Mouse (Mus musculus): ENCODE data around the gene Brinp3.
"Not testable (repeated sequence)": the region's sequence is repeated elsewhere in the genome, so short reads cannot be mapped to it uniquely, and the experiment has no call there.

Brinp3 gene

DNA sequence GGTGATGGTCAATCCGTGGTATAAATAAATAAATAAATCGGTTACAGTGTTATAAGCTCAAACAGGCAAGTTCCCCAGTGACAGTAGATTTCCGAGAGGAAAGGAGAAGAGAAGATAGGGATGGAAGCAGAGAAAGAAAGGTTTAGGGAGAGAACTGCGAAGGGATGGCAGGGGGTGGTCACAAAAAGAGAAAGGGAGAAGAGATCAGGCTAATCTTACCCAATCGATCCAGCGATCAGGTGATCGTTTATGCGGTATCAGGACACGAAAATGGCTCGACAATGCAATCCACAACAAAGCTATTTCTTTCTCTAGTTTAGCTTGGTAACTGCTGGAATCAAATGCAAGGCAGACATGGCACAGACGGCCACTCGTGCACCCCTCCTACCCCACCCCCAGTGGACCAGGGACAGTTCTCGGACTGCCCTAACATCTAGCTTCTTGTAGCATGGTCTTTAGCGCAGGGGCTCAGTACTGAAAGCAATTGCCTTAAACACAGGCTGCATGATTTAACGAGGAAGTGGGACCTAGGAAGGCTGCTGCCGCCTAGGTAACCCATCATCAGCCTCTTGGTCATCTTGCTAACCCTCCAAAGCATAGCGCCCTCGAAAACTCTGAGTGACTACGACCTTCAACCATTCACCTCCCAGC lies at the start of gene Brinp3:
Gene Brinp3 (plus strand): TSS at position 80 of the 651 bp plus-strand sequence.
- DNase-seq (ENCODE audit: low spot score in 2 of 2), result peak; percentile 45 to 60

DNA sequence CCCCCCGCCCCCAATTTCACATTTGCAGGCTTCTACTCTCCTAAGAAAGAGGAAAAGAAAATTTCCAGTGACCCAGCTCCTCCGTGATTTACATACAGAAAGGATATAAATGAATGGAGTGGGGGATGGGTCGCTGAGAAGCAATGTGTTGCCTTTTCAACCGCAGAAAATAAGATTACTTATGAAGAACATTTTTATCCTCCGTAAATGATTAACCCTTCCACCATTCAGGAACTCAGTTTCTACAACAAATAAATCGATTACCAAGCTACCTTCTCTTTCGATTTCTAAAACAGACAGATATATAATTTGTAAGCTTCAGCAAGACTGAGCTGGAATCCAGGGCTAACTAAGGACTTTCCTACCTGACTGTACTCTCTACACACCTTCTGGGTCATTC lies 339 bp upstream of the Brinp3 start:
- peak; percentile 56 to 60 for DNase-seq (ENCODE audit: low spot score in 2 of 2)

DNA sequence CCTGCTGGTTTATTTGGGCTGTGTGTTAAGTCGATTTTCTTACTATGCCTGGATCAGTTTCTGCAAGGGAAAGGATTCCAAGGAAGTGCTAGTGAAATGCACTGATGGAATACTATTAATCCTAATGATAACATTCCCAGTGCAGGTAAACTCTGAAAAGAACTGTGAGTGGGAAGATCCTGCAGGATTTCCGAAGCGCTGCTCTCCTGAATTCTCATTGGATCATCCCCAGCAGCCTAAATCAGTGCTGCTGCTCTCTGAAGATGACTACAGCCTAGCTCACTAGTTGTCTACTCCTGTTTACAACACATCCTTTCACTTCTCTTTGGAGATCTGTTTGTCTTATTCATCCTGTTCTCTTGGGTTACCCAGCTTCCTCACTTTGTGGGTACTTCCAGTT lies 826 bp downstream of the Brinp3 start:
- DNase-seq (ENCODE audit: low spot score in 2 of 2), result peak; percentile 35 to 44

DNA sequence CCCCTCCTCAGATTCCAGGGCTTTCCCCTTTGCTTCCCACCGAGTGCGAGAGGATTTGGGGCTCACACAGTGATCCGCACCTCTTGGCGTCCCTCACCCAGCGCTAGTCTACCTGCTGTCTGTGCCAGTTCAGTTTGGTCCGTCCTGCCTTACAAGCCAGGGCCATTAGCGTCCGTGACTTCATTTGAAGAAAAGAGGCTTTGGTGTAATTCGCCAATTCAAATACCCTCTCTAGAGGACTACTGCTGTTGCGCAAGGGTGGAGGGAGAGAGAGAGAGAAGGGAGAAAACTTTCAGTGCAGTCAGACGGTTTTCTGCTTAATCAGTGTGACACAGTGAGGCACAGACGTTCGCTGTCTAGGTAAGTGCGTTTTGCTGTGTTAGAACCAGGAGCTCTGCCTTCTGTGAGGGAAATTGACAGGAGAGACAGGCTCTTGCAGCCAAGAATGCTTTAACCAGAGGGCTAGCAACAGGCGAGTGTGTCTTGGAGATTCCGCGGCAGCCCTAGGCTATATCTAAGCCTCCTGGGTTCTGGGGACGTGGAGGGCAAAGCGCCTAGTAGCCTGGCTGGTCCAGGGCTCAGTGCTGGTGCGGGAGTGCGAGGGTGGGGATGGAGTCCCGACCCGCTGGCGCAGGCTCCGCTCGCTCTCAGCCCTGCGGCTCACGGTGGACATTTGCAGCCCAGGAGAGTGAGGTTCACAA lies 3.0 kb downstream of the Brinp3 start:
- DNase-seq (ENCODE audit: low spot score in 2 of 2), result peak; percentile 57 to 61

DNA sequence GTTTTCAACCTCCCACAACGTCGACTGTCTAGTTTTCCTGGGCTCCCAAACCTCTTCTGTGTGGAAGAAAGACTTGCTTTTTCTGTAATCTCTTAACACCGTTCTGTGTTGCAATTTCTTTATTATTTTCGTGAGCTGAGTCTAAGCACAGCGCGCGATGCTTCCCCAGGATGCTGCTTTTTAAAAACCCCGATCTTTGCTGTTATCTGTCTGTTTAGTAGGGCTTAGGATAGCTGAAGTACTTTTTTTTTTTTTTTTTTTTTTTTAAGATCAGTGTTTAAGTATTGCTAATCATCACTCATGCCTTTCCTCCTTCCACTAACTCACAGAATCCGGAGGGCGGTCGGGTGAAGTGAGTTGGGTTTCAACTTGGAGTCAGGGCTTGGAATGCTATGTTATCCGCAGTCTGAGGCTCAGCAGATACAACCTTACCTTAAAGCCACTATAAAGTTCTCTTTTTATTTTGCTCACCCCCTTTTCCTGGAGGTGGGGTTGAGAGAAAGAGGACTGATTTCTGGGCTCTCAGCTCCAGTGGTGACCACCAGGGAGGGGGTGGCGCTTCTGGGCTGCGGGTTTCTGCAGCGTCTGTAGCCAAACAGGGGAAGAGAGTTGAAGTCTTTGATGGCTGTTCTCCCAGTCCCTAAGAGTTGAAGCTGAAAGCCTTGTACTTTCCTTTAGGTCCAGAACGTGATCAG lies 3.7 kb downstream of the Brinp3 start:
- DNase-seq (ENCODE audit: low spot score in 2 of 2), result peak; percentile 63 to 66

DNA sequence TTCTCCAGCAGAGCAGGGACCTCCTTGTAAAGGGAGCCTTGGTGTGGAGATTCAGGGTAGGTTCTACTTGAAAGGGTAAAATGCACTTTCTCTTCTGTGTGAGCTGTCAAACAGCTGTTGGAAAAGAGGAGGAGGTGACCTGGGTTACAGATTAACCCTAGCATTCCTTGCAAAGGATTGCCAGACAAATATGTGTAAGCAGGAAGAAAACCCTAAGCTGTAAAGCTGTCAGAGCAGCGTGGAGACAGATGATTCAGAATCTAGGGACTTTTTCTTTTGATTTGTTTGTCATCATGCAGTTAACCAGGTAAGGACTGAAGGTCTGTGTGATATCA lies 4.2 kb downstream of the Brinp3 start:
- DNase-seq (ENCODE audit: low spot score in 2 of 2), result no peak

DNA sequence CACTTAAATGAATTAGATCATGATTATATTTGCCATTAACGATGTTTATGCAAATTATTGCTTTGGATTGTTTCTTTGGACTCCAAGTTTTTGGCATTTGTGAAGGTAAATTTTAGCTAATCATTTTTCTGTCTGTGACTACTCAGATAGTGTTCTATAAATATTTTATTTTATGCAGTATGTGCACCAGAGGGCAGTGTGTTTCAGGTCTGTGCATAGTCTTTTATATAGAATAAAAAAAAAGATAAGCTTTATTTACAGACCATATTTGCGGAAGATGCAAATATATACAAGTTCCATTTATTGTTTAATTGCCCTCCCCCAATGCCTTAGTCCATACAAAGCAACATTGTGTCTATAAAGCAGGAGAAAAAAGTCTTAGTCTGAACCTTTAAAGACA lies 20.8 kb downstream of the Brinp3 start:
- no peak for DNase-seq (ENCODE audit: low spot score in 2 of 2)

DNA sequence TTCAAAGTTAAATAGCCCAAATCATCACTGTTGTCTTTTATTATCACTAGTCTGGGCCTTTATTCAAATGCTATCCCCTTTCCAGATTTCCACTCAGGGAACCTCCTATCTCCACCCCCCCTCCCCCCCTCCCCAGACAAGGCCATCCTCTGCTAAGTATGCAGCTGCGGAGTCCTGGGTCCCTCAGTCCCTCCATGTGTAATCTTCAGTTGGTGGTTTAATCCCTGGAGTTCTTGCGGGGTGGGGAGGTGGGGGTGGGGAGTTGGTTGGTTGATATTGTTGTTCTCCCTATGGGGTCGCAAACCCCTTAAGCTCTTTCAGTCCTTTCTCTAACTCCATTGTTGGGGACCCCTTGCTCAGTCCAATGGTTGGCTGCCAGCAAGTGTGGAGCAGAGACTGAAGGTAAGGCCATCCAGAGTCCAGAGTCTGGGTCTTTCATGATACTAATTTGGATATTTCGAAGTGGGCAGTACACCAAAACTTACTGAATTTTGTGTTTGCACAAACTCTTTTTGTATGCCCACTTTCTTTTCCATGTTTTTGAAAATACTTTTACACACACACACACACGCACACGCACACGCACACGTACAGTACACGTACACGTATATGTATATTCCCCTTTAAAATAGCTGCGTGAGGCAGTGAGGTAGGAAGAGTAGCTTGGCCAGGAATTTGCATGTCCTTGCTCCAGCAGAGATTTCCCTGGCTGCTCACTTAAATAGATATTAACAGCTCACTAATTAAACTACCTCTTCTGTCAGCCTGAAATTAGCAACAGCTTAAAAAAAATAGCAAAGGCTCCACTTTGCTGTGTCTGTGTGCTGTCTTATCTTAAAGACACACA lies 29.4 kb downstream of the Brinp3 start:
- no peak for DNase-seq (ENCODE audit: low spot score in 2 of 2)

DNA sequence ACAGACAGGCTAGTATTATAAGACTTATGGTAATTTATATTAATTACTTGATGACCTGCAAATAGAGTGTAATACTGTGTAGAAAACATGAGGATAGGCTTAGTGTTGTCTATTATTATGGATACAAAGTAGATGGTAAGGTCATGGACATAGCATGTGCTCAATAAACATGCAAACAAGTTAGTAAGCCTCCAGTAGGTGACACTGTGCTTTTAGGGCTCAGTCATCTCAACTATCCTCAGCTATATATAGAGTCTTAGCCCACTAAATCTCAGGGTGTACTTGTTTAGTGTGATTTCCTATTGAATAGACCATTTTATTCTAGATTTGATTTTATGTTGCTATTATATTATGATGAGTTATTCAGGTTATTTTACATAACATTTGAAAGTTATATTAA lies 34.0 kb downstream of the Brinp3 start:
- no peak for DNase-seq (ENCODE audit: low spot score in 2 of 2)

DNA sequence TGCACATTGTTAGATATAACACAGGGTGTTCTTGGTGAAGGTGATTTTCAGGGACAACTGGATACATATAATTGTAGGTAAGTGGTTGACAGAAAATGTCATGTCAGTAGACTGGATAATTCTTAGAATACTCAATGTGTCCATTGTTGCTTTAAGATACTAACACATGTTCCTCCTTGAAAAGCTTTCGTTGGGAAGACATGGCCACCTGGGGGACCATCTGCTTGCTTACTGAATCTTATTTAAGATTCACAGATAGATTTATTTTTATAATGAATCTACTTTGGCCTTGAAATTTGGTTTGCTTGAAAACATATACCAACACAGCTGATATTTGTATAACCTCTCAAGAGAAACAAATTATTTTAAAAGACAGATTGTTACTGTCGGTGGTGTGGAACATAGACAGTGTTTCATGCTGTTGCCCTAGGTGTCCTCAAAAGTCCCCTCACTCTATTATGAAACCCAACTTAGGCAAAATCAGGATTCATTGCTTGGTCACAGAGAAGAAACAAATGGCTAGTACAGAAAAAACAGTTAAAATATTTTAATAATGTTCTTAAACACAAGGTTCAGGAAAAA lies 52.4 kb downstream of the Brinp3 start:
- DNase-seq (ENCODE audit: low spot score in 2 of 2), result peak; percentile 34 to 35

DNA sequence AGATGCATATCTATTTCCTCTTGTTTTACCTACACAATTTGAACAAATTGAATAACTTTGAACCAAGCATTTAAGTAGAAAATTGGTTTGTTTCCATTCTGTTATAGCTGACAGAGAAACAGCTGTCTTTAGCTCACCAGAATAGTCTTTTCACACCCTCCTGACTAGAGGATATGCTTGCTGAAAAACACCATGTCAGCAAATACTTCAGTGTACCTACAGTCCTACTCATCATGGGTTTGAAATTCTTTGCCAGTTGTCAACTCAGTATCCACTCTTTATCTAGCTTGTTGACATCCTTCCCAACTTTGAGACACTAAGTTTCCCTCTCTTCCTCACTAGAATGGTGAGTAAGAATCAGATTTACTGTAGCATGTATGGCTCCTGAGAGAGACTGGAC lies 62.4 kb downstream of the Brinp3 start:
- DNase-seq (ENCODE audit: low spot score in 2 of 2), result no peak

DNA sequence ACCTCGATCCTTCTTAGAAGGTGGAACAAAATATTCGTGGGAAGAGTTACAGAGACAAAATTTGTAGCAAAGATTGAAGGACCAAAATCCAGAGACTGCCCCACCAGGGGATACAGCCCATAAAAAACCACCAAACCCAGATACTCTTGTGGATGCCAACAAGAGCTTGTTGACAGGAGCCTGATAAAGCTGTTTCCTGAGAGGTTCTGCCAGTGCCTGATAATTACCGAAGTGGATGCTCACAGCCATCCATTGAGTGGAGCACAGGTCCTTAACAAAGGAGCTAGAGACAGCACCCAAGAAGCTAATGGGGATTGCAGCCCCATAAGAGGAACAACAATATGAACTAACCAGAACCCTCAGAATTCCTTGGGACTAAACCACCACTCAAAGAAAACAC lies 67.6 kb downstream of the Brinp3 start:
- no peak for DNase-seq (ENCODE audit: low spot score in 2 of 2)

DNA sequence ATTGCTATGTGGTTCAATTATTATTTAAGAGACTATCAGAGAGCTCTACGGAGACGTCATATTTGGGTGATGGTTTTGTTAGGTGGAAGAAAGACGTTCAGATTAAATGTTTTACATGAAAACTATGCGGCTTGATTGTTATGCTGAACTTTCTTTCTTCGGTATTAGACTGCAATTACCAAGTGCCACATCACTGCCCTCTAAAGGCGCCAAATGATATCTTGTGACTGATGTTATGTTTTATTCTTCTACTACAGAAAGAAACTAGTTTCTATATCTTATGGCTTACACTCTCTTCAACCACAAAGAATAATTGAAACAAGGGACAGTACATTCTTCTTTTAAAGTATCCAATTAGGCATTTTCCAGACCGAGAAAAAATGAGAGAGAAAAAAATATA lies 89.6 kb downstream of the Brinp3 start:
- no peak for DNase-seq (ENCODE audit: low spot score in 2 of 2)

DNA sequence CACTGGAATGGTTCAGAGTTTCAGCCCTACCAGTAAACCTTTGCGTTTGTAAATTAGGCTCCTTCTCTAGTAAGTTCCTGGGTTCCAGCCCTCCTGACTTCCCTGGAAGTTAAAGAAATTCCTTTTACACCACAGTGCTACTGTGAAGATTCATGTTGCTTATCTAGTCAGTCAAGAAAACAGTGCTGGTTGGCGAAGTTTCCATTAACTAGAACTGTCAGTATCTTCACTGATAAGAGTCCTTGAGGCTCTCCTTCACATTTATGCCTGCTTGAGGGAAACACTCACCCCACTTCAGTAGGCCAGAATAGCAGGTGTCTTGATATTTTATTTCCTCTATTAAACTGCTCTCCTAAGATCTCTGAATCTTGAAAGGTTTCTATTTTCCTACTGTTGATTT lies 138.3 kb downstream of the Brinp3 start:
- DNase-seq (ENCODE audit: low spot score in 2 of 2), result no peak

DNA sequence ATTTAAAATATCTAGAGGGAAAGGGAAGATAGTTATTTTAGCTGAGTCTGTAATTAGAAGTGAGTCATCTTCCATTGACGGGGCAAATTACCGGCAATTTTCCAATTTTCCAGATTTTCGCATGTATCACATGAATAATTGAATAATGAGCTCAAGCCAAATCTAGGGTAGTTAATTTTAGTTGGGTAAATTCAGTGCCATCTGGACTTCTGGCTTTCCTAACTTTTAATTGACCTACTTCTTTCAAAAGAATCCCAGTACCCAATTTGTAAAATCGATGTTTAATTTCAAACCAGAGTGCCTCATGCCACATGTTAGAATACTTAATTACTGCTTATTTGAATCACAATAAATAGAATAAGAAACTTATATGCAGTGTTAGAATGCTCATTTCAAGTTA lies 162.7 kb downstream of the Brinp3 start:
- peak in 1 of 2 experiments; percentile 18 for DNase-seq (ENCODE audit: low spot score in 2 of 2)

DNA sequence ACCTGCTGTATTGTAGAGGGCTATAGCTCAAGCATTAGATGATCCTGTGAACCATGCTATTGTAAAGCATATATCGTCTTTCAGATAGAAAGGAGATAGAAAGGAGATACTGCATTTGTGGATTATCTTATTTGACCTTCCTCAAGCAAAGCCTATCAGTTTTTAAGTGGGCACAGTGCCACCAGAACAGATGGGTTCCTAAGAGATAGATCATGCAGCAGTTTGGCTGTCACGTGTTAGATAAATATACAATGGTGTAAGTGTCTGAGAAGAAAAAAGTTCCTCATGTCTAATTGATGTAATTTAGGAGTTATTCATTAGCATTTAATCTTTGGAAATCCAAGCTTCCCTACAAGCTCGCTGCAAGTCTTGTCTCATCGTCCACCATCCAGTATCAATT lies 206.2 kb downstream of the Brinp3 start:
- no peak for DNase-seq (ENCODE audit: low spot score in 2 of 2)

DNA sequence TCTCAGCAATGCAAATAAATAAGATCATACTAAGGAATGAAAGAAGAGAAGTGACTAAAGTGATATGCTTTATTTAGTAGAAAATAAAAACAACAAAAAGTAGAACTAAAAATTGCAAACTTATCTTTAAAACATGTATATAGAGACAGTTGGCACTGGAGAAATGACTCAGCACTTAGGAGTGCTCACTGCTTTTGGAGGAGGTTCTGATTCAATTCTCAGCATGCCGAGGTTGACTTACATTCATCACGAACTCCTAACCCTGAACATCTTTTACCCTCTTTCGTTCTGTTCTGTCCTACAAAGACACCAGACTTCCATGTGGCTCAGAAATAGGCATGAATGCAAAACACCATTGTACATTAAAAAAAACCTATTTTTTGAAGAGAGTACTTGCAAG lies 225.0 kb downstream of the Brinp3 start:
- no peak for DNase-seq (ENCODE audit: low spot score in 2 of 2)

DNA sequence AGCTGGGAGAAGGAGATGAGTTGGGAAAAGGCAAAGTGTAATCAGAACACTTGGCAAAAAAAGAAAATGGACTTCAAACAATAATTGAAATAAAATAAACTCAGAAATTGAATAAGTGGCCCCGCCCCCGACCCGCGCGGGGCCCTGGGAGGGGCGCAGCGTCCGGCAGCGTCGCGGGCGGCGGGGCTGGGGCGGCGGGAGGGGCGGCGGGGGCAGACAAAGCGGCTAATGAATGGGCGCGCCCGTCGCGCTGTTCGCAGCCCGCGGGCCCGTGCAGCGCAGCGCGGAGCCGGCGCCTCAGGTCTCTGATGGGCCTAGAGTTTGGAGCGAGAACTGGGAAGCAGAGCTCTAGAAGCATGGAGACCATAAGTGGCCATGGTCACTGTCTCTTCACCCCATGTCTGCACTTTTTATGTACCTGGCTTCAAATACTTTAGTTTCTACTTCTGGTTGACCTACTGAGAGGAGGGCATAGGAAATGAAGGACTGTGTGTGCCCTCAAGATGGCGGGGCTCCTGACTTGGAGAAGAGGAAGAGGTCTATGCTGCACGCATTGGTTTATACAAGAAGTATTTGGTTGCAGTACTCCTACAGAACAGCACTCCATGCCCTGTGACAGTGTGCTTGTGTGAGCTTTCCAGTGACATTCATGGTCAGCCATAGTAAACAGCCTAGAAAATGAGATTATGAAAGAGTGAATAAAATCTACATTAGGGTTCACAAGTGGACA lies 230.4 kb downstream of the Brinp3 start:
- not testable (repeated sequence) for DNase-seq (ENCODE audit: low spot score in 2 of 2)

DNA sequence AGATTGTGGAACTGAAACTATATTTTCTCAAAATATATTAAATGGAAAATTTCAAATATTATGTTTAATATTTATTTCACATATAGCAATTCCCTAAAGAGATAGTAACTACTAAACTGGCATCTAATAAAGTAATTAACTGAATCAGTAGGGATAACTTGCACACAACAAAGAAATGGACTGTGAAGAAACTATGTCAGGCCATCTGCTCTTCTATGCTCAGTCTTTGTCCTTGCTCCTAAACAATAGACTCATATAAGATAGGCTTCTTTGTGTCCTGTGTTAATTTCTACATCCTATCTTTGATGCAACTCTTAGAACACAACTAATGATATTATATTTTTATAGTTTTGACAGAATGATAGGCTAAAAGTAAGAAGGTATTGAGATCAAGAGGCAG lies 256.5 kb downstream of the Brinp3 start:
- DNase-seq (ENCODE audit: low spot score in 2 of 2), result no peak

DNA sequence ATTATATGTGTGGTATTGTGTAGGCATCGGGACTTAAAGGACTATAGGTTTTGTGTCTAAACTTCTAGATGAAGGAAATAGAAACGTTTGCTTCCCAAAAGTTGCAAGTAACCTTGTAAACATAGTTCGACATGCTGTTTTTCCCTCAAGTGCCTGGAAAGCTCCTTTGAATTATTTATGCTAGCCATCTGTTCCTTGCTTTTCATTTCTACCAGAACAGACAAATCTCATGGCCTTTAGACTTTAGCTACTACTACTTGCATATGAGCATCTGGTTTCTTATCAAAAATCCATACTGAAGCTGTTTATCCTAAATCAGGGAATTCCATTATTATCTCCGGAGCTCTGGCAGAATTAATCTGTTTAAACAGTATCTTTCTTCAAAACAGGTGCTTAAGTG lies 288.7 kb downstream of the Brinp3 start:
- DNase-seq (ENCODE audit: low spot score in 2 of 2), result no peak

DNA sequence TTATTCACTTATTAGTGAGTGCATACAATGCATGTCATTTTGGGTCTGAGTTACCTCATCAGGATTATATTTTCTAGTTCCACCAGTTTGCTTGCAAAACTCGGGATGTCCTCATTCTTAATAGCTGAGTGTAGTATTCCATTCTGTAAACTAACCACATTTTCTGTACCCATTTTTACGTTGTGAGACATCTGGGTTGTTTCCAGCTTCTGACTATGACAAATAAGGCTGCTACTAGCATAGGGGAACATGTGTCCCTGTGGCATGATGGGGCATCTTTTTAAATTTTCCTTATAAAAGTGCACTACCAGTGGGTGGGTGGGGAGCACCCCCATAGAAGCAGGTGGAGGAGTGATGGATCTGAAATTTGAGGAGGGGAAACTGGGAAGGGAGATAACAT lies 292.7 kb downstream of the Brinp3 start:
- no peak for DNase-seq (ENCODE audit: low spot score in 2 of 2)
